Mouse (Mus musculus) ES-E14 (cell line): ENCODE data around the gene Desi2.

Experiments used
- CHD2 ChIP-seq: IDR thresholded peaks from 2 replicates; pipeline ENCODE4 v1.6.1; 2014; ENCODE audit warnings: mild to moderate bottlenecking, low read depth, low read length, inconsistent platforms
- ZNF384 ChIP-seq: IDR thresholded peaks from 2 replicates; pipeline ENCODE4 v1.6.1; 2012; ENCODE audit warnings: low read depth, low read length, inconsistent platforms

DNA sequence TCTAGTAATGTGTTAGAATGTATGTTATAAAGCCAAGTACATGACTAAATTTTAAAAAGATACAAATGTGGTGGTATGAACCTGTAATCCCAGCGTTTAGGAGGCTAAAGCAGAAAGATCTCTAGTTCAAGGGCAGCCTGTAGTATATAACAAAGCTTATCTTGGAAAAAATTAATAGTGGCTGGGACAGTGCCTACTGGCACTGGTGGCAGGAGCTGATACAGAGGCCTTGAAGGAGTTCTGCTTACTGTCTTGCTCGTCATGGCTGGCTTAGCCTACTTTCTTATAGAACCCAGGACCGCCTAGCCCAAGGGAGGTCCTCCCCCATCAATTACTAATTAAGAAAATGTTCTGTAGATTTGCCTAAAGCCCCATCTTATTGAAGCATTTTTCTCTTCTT is 46.9 kb downstream of the Desi2 start:
- TF ChIP-seq ZNF384, result no peak
- no peak for TF ChIP-seq CHD2
